Mouse (Mus musculus) R1 (cell line): ENCODE results near the gene Thegl.
A peak's percentile ranks its signal among the peaks of the same experiment; 100 is the strongest.
"Not testable (repeated sequence)": the region's sequence is repeated elsewhere in the genome, so short reads cannot be mapped to it uniquely, and the experiment has no call there.

Experiments used
- DNase-seq: peaks from one replicate; pipeline ENCODE4 v3.0.0-alpha.2; 2018; ENCODE audit warnings: low read depth, low spot score

The Thegl gene

DNA sequence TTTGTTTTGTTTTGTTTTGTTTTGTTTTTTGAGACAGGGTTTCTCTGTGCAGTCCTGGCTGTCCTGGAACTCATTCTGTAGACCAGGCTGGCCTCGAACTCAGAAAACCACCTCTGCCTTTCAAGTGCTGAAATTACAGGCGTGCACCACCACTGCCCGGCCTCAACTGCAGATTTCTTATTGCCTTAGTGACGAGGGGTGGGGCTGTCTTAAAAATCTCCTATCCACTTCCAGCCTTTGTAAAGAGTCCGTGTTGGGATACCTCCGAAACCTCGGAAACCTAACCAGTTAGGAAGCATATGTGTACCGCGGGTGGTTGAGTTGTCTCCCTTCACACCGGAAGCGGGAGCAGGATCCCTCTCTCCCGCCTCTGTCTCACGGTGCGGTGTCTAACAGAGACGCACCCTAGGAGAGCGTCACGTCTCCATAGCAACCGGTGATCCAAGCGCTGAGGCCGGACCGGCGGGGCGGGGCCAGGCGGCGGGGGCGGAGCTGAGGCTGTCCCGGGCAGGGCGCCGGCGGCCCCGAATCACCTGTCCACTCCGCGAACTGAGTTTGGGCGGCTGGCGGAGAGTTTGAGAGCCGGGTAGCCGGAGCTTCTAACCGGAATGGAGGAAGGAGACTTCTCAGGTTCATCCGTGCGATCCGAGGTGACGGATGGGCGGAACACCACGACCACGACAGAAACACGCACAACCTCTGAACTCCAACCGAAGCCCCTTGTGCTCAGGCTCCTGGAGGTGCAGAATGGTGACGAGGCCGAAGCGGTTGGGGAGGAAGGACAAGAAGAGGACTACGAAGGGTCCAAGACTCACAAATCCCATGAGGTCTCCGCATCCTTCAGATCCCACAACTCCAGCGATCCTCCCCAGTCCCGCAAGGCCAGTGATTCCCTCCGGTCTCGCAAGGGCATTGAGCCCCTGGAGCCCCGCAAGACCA is at the start of gene Thegl:
Thegl (plus strand) TSS at position 480 of the 939 bp plus-strand sequence.
- peak; percentile 90 for DNase-seq

DNA sequence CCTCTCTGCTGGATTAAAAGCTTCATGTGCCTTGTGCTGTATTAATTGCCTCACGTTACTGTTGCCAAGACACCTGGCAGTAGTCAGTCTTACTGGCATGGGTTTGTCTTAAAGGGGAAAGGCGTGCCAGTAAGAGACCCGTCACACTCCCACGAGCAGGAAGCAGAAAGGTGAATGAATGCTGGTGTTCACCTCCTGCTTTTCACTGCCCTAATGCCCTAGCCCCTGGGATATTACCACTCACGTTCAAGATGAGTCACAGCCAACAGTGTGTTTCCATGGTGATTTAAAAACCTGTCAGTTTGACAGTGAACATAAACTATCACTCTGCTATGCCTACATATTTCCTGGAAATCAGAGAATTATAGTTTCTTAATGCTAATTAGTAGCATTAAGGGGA is 46.6 kb upstream of the Thegl start:
- DNase-seq: no peak

DNA sequence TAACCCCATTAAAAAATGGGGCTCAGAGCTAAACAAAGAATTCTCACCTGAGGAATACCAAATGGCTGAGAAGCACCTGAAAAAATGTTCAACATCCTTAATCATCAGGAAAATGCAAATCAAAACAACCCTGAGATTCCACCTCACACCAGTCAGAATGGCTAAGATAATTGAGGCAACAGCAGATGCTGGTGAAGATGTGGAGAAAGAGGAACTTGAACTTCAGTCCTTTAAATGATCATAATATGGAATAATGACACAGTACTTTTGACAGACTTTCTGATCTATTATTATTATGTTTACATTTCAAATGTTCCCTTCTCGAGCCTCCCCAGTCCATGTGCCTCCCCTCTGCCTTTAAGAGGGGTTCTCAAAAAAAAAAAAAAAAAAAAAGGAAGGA is 44.7 kb upstream of the Thegl start:
- not testable (repeated sequence) for DNase-seq

DNA sequence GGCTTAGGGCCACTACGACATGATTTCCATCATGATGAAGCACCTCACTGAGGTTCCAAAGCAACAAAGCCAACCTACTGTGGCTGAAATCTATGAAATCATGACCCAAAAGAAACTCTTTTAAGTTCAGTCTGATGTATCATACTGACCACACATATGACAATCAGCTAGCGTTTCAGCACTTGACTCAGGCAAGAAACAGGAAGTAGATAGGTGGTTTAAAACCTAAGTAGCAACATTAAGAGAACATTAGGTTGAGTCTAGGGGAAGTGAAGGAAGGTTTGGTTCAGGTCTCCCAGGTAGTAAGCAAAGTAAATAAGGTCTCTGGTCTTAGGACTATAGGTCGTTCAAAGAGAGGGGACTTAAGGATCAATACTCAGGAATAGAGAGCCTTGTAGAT is 42.3 kb upstream of the Thegl start:
- no peak for DNase-seq

DNA sequence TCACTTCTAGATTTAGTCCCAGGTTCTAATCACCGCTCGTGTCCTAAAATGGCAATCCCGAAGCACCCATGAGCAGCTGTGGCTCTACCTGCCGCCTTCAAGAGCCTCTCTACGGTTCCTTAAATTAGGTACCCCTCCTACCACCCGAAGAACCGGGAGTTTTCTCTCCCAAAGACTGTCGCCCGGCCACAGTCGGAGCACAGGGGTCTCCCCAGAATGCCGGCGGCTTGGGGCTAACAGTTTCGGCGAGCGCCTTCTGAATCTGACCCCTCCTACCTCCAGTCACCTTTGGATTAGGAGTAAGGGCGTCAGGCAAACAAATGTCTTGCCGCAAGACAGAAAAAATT is 41.6 kb upstream of the Thegl start:
- no peak for DNase-seq

DNA sequence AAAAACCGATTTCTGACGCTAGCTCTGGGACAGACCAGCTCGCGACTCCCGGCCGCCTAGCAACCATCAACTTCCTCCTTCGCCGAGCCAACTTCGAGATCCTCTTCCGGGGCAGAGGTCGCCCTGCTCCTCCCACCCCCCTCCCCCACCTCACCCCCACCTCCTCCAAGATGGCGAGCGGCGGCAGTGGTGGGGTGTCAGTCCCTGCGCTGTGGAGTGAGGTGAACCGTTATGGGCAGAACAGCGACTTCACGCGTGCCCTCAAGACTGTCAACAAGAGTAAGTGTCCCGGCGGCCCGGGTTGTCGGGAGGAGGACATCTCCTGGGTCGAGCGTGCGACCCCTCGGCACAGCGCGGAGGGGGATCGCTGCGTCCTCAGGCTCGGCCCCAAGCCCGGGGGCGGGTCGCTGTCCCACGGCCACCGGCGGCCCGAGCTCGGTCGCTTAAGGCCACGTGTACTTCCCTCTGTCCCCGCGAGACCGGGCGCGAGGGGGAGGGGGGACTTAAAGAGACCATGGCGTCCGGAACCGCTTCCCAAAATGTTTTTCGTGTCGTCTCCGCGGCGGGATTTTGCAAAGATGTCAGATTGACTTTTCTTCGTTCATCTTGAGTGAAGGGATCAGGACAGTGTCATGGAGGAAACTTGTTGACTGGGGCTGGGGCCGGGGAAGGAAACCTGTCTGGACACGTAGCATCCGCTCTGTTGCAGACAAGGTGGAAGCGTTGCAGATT is 41.1 kb upstream of the Thegl start, which contains the start of gene Srp72:
Srp72 (plus strand) TSS at position 130 of the 732 bp plus-strand sequence.
- DNase-seq: peak; percentile 88

DNA sequence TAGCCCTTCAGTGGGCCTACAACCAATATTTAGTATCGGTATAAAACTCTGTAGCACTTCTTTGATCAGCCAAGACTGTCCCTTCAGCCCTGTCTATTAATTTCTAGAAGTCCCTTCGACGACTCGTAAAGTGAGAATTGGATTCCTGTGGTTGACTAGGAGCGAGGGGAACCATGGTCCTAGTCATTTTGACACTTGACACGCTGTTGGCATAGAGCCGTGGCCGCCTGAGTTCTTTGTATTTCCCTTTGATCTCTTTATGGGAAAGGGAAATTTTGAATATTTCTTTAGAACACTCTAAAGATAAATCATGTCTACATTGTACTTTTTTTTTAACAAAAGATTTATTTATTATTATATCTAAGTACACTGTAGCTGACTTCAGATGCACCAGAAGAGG is 40.1 kb upstream of the Thegl start:
- no peak for DNase-seq

DNA sequence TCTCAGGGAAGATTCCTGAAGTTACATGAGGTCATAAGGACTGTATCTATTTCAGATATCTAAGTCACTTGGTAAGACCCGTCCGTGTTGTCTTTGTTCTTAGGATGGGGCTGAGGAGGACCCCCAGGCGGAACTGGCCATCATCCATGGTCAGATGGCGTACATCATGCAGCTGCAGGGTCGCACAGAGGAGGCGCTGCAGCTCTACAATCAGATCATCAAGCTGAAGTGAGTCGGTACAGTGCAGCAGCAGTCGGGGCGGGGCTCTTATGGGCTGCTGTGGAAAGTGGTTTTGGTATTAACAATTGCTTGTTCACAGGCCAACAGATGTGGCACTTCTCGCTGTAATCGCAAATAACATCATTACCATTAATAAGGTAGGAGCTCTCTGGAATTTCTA is 31.8 kb upstream of the Thegl start:
- DNase-seq: peak; percentile 56

DNA sequence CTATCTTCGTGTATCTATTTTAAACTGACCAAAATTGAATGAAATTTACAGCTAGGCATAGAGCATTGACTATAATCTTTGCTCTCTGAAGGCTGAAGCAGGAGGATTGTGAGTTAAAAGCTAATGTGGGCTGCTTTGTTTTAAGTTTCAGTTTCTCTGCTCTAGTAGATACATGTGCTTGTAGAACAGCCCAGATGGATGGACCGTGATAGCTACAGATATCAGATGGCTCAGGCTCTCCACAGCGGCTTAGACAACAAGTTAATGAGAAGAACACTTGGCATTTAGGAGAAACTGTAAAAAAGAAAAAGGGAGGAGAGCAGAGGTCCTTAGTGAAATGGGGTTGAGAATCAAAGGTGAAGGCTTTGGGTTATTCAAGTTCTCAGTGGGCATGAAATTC is 25.0 kb upstream of the Thegl start:
- no peak for DNase-seq

DNA sequence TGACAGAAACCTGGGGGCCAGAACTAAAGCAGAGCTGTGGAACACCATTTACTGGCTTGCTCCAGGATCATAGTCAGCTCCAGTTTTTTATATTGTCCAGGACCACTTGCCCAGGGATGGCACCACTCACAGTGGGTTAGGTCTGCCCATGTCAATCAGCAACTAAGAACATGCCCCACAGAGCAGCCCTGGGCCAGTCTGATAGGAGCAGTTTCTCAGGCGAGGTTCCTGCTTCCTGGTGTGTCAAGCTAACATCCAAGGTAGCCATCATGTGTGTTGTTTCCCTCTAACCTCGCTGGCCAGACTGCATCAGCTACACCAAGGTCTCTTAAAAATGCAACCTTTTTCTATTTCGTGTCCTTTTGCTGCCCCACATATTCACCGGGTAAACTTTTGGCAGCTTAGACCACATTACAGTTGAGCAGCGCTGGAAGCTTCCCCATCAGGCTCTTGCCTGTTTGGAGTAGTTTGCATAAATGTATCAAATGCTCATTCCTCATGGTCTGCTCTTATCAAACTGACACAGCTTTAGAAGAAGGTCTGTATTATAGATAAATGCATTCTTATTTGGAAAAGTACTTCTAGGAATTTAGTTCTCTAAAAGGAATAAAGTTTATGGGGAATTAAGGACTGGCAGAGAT is 22.5 kb upstream of the Thegl start:
- no peak for DNase-seq

DNA sequence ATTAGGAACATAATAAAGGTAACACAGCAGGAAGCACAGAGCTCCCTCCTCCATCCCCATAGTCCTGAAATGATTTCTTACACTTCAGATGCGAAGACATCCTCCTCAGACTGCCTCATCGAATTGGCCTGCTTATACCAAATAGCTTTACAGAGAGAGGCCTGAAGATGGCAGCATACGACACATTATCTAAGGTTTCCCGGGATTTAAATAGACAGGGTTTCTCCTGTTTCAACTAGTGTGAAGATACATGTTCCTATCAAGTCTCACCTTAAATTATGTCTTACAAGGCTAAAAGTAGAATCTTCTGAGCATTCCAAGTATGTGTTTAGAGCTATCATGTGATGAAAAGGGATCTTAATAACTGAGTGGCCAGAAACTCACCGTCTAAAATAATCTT is 17.4 kb upstream of the Thegl start:
- peak; percentile 64 for DNase-seq

DNA sequence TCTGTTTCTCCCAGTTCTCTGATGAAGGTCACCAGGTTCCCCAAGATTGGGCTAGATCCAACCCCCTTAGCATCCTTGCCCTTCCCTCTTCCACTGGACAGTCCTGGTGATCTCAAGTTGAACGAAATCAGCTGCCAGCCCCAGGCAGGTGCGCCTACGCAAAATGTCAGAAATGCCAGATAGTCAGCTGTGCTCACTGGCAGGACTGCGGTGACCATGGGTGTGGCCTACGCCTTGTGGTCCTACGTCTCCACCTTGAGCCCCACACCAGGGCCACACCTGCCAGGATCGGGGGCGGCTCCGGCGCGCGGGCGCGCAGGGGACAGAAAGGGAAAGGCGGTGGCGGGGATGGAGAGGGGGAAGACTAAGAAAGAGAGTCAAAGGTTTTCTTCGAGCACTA is 14.6 kb upstream of the Thegl start:
- no peak for DNase-seq

DNA sequence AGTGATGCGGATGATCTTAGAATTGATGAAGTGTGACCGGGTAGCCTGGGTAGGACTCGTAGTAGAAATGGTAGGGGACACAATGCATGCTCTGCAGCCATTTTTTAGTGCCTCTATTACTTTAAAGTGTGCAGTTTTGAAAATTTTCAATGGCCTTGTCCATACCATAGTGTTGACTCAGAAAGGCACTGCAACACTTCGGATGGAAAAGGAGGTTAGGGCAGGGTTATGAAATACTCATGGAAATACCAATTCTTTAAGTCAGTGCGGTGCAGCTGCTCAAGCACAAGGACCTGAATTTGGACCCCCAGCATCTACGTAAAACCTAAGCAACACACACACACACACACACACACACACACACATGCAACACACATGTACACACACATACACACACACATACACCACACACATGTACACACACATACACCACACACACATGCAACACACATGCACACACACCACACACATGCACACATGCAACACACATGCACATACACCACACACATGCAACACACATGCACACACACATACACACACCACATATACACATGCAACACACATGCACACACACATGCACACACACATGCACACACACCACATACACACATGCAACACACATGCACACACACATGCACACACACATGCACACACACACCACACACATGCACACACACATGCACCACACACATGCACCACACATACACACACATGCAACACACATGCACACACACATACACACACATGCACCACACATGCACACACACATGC is 11.6 kb upstream of the Thegl start, which contains the start of gene Arl9:
Arl9 (plus strand) TSS at position 5 of the 771 bp plus-strand sequence.
- no peak for DNase-seq

DNA sequence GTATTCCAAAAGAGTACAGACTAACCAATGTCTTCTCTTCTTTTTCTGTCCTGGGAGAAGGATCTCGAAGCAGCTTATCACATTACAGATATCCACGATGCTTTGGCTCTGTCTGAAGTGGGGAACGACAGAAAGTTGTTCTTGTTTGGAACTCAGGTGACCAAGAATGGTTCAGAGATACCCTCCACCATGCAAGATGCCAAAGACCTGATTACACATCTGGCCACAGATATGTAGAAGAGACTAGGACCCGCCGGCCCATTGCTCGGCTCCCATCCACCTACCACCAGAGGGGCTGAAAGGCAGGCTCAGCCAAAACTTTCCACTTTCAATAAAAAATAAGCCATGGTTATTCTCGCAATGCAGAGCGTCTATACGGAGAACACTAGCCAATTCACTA is 5.5 kb upstream of the Thegl start:
- no peak for DNase-seq

DNA sequence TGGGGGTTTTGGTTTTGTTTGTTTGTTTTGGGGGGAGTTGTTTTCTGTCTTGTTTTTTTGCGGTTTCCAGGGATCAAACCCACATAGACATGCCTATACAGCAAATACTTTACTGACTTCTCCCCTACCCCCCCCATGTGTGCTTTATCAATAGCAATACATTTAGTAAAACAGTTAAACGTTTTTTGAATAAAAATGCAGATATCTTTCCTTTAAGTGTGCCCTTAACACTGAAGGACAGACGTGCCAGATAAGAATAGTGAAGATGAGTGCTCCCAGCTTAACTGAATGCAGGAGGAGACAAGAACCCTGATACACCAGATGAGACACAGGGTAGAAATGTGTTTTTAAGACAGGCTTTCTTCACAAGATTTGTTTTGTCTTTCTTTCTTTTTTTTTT is 4.7 kb upstream of the Thegl start:
- no peak for DNase-seq

DNA sequence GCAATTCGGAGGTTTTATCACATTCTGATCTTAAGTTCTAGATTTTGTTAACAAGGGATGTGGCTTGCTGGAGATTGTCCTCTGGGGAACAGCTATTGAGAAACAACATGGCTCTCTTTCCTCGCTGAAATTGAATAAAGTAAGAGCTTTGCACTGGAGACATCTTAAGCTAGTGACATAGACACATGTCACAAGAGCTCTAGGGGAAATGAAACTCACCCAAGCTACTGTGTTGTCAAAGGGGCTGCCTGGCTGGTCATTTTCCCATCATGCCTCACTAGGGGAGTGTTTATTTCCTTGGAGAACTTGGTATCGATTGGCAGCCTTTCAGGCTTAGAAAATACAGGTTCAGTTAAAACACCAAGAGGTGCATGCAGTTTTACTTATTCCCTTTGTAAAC is 2.7 kb upstream of the Thegl start:
- DNase-seq: no peak

DNA sequence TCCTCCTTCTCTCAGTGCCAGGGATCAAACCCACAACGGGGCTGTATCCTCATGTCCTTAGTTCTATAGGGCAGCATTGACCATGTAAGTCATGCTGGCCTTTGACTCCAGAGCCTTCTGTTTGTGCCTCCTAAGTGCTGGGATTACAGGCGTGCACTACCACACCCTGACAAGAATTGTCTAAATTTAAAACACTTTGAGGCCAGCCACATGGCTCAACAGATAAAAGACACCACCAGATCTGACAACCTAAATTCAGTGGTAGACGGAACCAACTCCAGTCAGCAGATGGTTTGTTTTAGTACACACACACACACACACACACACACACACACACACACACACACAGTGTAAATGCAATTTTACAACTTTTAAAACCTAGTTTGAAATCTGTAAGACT is 12.2 kb downstream of the Thegl start:
- DNase-seq: no peak

DNA sequence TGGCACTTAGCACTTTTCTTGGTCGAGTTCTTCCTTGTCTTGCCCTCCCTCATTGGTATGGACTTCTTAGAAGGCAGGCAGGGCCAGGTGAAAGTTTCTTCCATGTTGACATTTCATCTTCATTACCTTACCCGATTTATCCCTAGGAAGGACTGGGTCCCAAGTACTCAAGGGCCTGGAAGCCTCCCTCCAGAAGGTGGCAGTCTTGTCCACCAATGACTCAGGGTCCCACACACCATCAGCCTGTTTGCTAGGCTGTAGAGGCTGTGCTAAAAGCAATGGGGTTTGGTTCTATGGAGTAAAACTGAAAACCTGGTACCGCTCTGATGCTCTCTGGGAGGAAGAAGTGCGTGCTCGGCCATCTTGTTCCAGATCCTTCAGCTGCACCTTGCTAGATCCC is 13.9 kb downstream of the Thegl start:
- DNase-seq: peak; percentile 71

DNA sequence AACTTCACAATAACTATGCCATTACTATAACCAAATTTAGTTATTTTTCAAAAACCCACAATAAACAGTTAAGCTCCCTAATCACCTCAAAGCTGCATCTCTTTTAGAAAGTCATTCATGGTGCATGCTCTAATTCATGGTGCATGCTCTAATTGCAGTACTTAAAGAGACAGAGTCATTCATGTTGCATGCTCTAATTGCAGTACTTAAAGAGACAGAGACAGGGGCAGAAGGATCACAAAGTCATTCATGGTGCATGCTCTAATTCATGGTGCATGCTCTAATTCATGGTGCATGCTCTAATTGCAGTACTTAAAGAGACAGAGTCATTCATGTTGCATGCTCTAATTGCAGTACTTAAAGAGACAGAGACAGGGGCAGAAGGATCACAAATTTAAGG is 19.3 kb downstream of the Thegl start:
- DNase-seq: not testable (repeated sequence)

DNA sequence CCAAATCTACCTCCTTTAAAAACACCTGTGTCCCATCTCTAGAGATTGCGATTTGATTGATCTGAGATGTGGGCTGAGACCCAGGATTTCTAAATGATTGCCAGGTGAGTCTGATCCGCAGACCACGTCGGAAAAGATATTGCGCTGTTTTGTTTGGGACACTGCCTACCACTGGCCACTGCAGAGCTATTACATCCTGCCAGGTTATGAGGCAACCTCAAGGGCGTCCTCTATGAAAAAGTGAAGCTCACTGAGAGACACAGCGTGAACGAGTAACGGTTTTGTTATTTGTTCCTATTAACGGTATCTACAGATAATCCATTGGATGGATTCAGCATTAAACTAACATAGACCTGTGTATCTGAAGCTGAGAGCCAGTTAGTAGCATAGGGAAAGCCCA is 22.6 kb downstream of the Thegl start:
- no peak for DNase-seq

DNA sequence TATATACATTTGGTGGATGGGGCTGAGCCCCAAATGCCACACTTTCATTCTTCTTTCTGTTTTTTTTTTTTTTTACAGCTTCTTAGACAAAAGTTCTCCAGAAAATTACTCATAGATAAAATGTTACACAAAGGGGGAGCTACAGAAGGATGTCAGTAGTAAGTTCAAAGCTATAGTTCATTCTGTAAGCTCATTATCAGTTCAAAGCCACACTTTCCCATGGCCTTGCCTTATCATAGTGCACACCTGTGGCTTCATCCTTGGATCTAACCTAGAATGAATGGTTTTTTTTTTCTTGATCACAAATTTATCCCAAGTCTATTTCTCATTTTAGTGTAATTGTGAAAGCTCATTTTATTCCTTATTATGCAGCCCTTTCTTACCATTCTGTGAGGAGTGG is 23.6 kb downstream of the Thegl start:
- DNase-seq: no peak

DNA sequence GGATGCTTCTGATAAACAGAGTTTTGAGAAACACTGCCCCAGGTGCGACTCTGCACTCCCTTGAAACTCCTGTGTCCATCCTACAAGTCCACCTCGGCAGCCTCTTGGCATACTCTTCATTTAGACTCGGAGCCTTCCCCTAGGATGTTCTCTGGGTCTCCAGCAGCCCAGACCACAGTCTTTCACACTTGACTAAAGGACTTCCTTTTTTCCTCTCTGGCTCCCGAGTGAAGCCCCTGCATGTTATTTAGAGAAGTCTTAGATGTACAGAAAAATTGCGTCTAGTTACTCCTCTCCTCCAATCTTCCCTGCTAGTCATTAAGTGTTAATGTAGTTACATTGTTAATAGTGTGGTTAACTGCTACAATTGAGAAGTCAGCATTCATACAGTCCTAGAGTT is 28.5 kb downstream of the Thegl start:
- no peak for DNase-seq
